10 mouse cellular contexts compared by ENCODE assay signal in the genomic region with DNA sequence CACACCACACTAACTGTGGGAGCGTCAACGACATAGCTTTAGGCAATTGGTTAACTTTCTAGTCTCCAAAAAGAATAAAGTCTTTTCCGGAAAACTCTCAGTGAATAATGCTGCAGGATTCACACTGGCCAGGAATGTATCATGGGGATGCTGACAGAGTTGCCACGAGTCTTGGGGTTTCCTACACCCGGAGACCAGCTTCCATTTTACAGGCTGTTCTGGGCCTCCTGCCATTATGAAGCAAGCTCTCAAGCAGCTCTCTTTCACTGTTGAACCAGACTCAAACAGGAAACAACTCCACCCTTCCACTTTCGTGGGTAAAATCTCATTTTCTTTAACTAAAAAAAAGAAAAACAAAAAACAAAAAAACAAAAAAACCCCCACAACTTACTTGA.
DNase-seq lines count a peak whose midpoint lies in the region; ATAC-seq and TF ChIP-seq lines count a peak whose summit lies in the region.
"Had no signal": no experiment of that assay in that cellular context is flagged by ENCODE, and none has a peak within 500 bp of the region (broad histone marks: within the 10 kb centered on the region; RNA-seq: fewer than 3 reads in every experiment).

No protein-coding gene starts in this region.

- no peak overlapping the region for H3K4me3 ChIP-seq in embryonic fibroblast, embryonic 13.5 days (ENCODE audit: insufficient read depth, low read length)
- no peak overlapping the region for H3K4me3 ChIP-seq in limb, embryonic 15.5 days

- no peak for TF ChIP-seq POLR2A in embryonic fibroblast, embryonic 13.5 days (IDR thresholded peaks at IDR 0.05; ENCODE audit: low read depth, low read length)

- no peak overlapping the region for H3K4me2 ChIP-seq in limb, embryonic 15.5 days

- H3K9me3 ChIP-seq in limb, embryonic 15.5 days = no peaks in the 10 kb centered on the region

- H3K9ac ChIP-seq in limb, embryonic 15.5 days = no peak overlapping the region

- no peak for ATAC-seq in limb, embryonic 15.5 days (ENCODE audit: insufficient number of reproducible peaks, low FRiP score, low TSS enrichment, low read depth)
- ATAC-seq: hindbrain, embryonic 16.5 days had no signal

- peaks cover 6% of the 10 kb centered on the region for H3K4me1 ChIP-seq in embryonic fibroblast, embryonic 13.5 days (ENCODE audit: control insufficient read depth, insufficient read depth, low read length)
- peaks cover 9% of the 10 kb centered on the region for H3K4me1 ChIP-seq in limb, embryonic 15.5 days

- H3K27me3 ChIP-seq in limb, embryonic 15.5 days = no peaks in the 10 kb centered on the region

- peak overlapping the region; percentile 77 for H3K27ac ChIP-seq in embryonic fibroblast, embryonic 13.5 days (ENCODE audit: insufficient read depth, low read length)
- peak overlapping the region; percentile 65 for H3K27ac ChIP-seq in limb, embryonic 15.5 days

- DNase-seq in heart, adult 18-20 months = peak; percentile 69 to 80
- DNase-seq in heart, postnatal 4 days = no peak
- peak; percentile 67 for DNase-seq in CD4-positive helper T cell, adult 2 months (ENCODE audit: low read depth, low spot score)
- DNase-seq in cerebellum, adult 11 months = no peak
- DNase-seq in adrenal gland, adult 18-20 months (ENCODE audit: low spot score in 2 of 2) = no peak
- DNase-seq in thymus, postnatal 0 days (ENCODE audit: low spot score) = no peak
- DNase-seq: cerebellum, postnatal 10 days had no signal

- H3K36me3 ChIP-seq in limb, embryonic 15.5 days = no peaks in the 10 kb centered on the region

- 61% methylated on average over 6 of the region's 6 CpGs for WGBS in limb, embryonic 15.5 days

- TF ChIP-seq CTCF in embryonic fibroblast, embryonic 13.5 days (IDR thresholded peaks at IDR 0.05; ENCODE audit: borderline replicate concordance, insufficient read depth, low read length) = no peak

Comparison
In these comparisons a context has a peak if more than half of its experiments do, and no peak if none do; other contexts are left out.
1. DNase-seq: peak in heart, adult 18-20 months (2 of 2) and CD4-positive helper T cell, adult 2 months (single experiment); none in heart, postnatal 4 days (single experiment), cerebellum, adult 11 months (single experiment), adrenal gland, adult 18-20 months (0 of 2) and thymus, postnatal 0 days (single experiment).